In genomic region chr8:122280156-122280555, GRCm38 (mm10) we compare ENCODE assay signal across 8 mouse cellular contexts. TPM values are rescaled to one million over a fixed set of nuclear protein-coding genes. Genes with fewer than 3 reads are reported as not detected.
DNase-seq lines count a peak whose midpoint lies in the region; ATAC-seq and TF ChIP-seq lines count a peak whose summit lies in the region.

No protein-coding gene starts in this region.

- no peak overlapping the region for H3K4me3 ChIP-seq in hindbrain, postnatal 0 days (ENCODE audit: low read length)
- no peak overlapping the region for H3K4me3 ChIP-seq in hindbrain, embryonic 14.5 days (replicated peaks; ENCODE audit: low read length)
- H3K4me3 ChIP-seq in midbrain, postnatal 0 days (ENCODE audit: low read depth, low read length): no peak overlapping the region
- H3K4me3 ChIP-seq in midbrain, embryonic 16.5 days (ENCODE audit: low read depth, low read length): no peak overlapping the region
- H3K4me3 ChIP-seq in stomach, postnatal 0 days (ENCODE audit: low read depth, low read length): no peak overlapping the region

- H3K27ac ChIP-seq in hindbrain, postnatal 0 days: no peak overlapping the region
- H3K27ac ChIP-seq in hindbrain, embryonic 14.5 days: no peak overlapping the region
- H3K27ac ChIP-seq in midbrain, postnatal 0 days (ENCODE audit: low read depth, low read length): no peak overlapping the region
- no peak overlapping the region for H3K27ac ChIP-seq in midbrain, embryonic 16.5 days (ENCODE audit: low read length)
- no peak overlapping the region for H3K27ac ChIP-seq in stomach, postnatal 0 days (replicated peaks)

- TF ChIP-seq EP300 in stomach, postnatal 0 days (optimal IDR thresholded peaks at IDR 0.05): no peak

- TF ChIP-seq CTCF in hindbrain, postnatal 0 days (IDR thresholded peaks at IDR 0.05; ENCODE audit: low read depth): peak; percentile 43
- peak; percentile 45 for TF ChIP-seq CTCF in midbrain, postnatal 0 days (IDR thresholded peaks at IDR 0.05)
- peak; percentile 49 for TF ChIP-seq CTCF in stomach, postnatal 0 days (IDR thresholded peaks at IDR 0.05; ENCODE audit: low read depth)

- H3K36me3 ChIP-seq in hindbrain, postnatal 0 days (ENCODE audit: insufficient read depth, low read length): no peaks in the 10 kb centered on the region
- H3K36me3 ChIP-seq in hindbrain, embryonic 14.5 days (replicated peaks; ENCODE audit: control insufficient read depth, insufficient read depth): no peaks in the 10 kb centered on the region
- no peaks in the 10 kb centered on the region for H3K36me3 ChIP-seq in midbrain, postnatal 0 days (ENCODE audit: insufficient read depth, low read length)
- no peaks in the 10 kb centered on the region for H3K36me3 ChIP-seq in midbrain, embryonic 16.5 days (ENCODE audit: control insufficient read depth, insufficient read depth, low read length)
- H3K36me3 ChIP-seq in stomach, postnatal 0 days (ENCODE audit: control insufficient read depth, insufficient read depth, low read length): no peaks in the 10 kb centered on the region

- no peak for ATAC-seq in hindbrain, postnatal 0 days
- ATAC-seq in hindbrain, embryonic 14.5 days (ENCODE audit: low FRiP score): no peak
- no peak for ATAC-seq in midbrain, postnatal 0 days (ENCODE audit: low FRiP score)
- ATAC-seq in midbrain, embryonic 16.5 days: no peak
- no peak for ATAC-seq in stomach, postnatal 0 days (ENCODE audit: low FRiP score, low TSS enrichment)

- no peak overlapping the region for H3K9ac ChIP-seq in hindbrain, postnatal 0 days (replicated peaks; ENCODE audit: low read length)
- no peak overlapping the region for H3K9ac ChIP-seq in hindbrain, embryonic 14.5 days
- no peak overlapping the region for H3K9ac ChIP-seq in midbrain, postnatal 0 days (replicated peaks; ENCODE audit: low read length, poor library complexity, severe bottlenecking)
- H3K9ac ChIP-seq in midbrain, embryonic 16.5 days (ENCODE audit: low read depth, low read length): no peak overlapping the region
- H3K9ac ChIP-seq in stomach, postnatal 0 days (ENCODE audit: low read length): no peak overlapping the region

- DNase-seq in cerebellum, adult 9-10 months: peak; percentile 70
- DNase-seq in cerebellum, adult 11 months: no peak
- DNase-seq in hindbrain, postnatal 0 days (ENCODE audit: low spot score): no peak
- no peak for DNase-seq in hindbrain, embryonic 14.5 days (ENCODE audit: low spot score)
- DNase-seq in midbrain, postnatal 0 days (ENCODE audit: low spot score): no peak
- DNase-seq in stomach, postnatal 0 days (ENCODE audit: low spot score): no peak
- DNase-seq in spleen, postnatal 4 days (ENCODE audit: low spot score in 2 of 2): no peak

- peaks cover 11% of the 10 kb centered on the region for H3K4me1 ChIP-seq in hindbrain, postnatal 0 days (ENCODE audit: insufficient read depth, low read length)
- peaks cover 22% of the 10 kb centered on the region for H3K4me1 ChIP-seq in hindbrain, embryonic 14.5 days (replicated peaks; ENCODE audit: control insufficient read depth, insufficient read depth, low read length)
- peaks cover 11% of the 10 kb centered on the region; the same call in 1 of the 2 replicates for H3K4me1 ChIP-seq in midbrain, postnatal 0 days (ENCODE audit: insufficient read depth, low read length)
- H3K4me1 ChIP-seq in midbrain, embryonic 16.5 days (ENCODE audit: control insufficient read depth, insufficient read depth, low read length): peaks cover 26% of the 10 kb centered on the region; the same call in 1 of the 2 replicates
- H3K4me1 ChIP-seq in stomach, postnatal 0 days (replicated peaks; ENCODE audit: control insufficient read depth, insufficient read depth): peaks cover 12% of the 10 kb centered on the region

- H3K9me3 ChIP-seq in hindbrain, postnatal 0 days (ENCODE audit: low read length): no peaks in the 10 kb centered on the region
- H3K9me3 ChIP-seq in hindbrain, embryonic 14.5 days (ENCODE audit: control insufficient read depth, low read length): no peaks in the 10 kb centered on the region
- no peaks in the 10 kb centered on the region for H3K9me3 ChIP-seq in midbrain, postnatal 0 days (ENCODE audit: low read length)
- H3K9me3 ChIP-seq in midbrain, embryonic 16.5 days (replicated peaks; ENCODE audit: control insufficient read depth, low read length, poor library complexity, severe bottlenecking): no peaks in the 10 kb centered on the region
- no peaks in the 10 kb centered on the region for H3K9me3 ChIP-seq in stomach, postnatal 0 days (ENCODE audit: control insufficient read depth, low read length)

- 76% methylated on average over 4 of the region's 4 CpGs for WGBS in hindbrain, postnatal 0 days
- WGBS in hindbrain, embryonic 14.5 days: 84% methylated on average over 4 of the region's 4 CpGs
- 82% methylated on average over 4 of the region's 4 CpGs for WGBS in midbrain, postnatal 0 days
- WGBS in midbrain, embryonic 16.5 days: 92% methylated on average over 4 of the region's 4 CpGs
- WGBS in stomach, postnatal 0 days: 60% methylated on average over 4 of the region's 4 CpGs

- H3K4me2 ChIP-seq in hindbrain, postnatal 0 days (ENCODE audit: low read depth, low read length): no peak overlapping the region
- no peak overlapping the region for H3K4me2 ChIP-seq in hindbrain, embryonic 14.5 days (replicated peaks)
- no peak overlapping the region for H3K4me2 ChIP-seq in midbrain, postnatal 0 days (ENCODE audit: low read depth, low read length, poor library complexity, severe bottlenecking)
- no peak overlapping the region for H3K4me2 ChIP-seq in midbrain, embryonic 16.5 days (ENCODE audit: low read length)
- H3K4me2 ChIP-seq in stomach, postnatal 0 days (replicated peaks; ENCODE audit: low read depth): no peak overlapping the region; the same call in 1 of the 2 replicates

- no peaks in the 10 kb centered on the region for H3K27me3 ChIP-seq in hindbrain, postnatal 0 days (ENCODE audit: insufficient read depth, low read length)
- no peaks in the 10 kb centered on the region for H3K27me3 ChIP-seq in hindbrain, embryonic 14.5 days (ENCODE audit: control insufficient read depth, insufficient read depth, low read length)
- peaks cover under 1% of the 10 kb centered on the region; the same call in 1 of the 2 replicates for H3K27me3 ChIP-seq in midbrain, postnatal 0 days (ENCODE audit: insufficient read depth, low read length)
- H3K27me3 ChIP-seq in midbrain, embryonic 16.5 days (ENCODE audit: control insufficient read depth, insufficient read depth, low read depth, low read length): no peaks in the 10 kb centered on the region
- no peaks in the 10 kb centered on the region for H3K27me3 ChIP-seq in stomach, postnatal 0 days (ENCODE audit: control insufficient read depth, insufficient read depth, low read length)

RNA-seq across cellular contexts. Expression of gene Zfpm1, which starts 1.8 kb away (rescaled TPM):
- 28.0 and 37.6 TPM in 2 replicates for total RNA-seq in hindbrain, postnatal 0 days (2014; rRNA removed)
- 1.5 and 2.0 TPM in 2 replicates for polyA plus RNA-seq in hindbrain, postnatal 0 days (2015; fragmentation: Nextera tagmentation; extraction: Ambion mirVana)
- 1.8 and 2.0 TPM in 2 replicates for polyA plus RNA-seq in hindbrain, embryonic 14.5 days (2014; fragmentation: Nextera tagmentation; extraction: Ambion mirVana)
- total RNA-seq in midbrain, postnatal 0 days (2014; rRNA removed): 19.6 and 28.6 TPM in 2 replicates
- 1.2 TPM in 2 replicates for polyA plus RNA-seq in midbrain, postnatal 0 days (2015; fragmentation: Nextera tagmentation; extraction: Ambion mirVana)
- polyA plus RNA-seq in midbrain, embryonic 16.5 days (2015; fragmentation: Nextera tagmentation; extraction: Ambion mirVana): 0.77 and 1.2 TPM in 2 replicates
- polyA plus RNA-seq in stomach, postnatal 0 days (2015; fragmentation: Nextera tagmentation; extraction: Ambion mirVana): 2.3 and 2.8 TPM in 2 replicates
